Mouse (Mus musculus): ENCODE measurements around the gene Rxfp1. TPM values are rescaled to one million over a fixed set of nuclear protein-coding genes. Genes with fewer than 3 reads are reported as not detected.

Rxfp1 gene
- polyA plus RNA-seq, 1 experiment = 0.70 TPM

GRCm38 (mm10) chr3:79627484-79628181 is 110.0 kb downstream of the Rxfp1 start:
- Histone ChIP-seq H3K27ac (ENCODE audit: insufficient read depth, low read length) (no peak overlapping the region), H3K4me3 (ENCODE audit: insufficient read depth, low read length) (peak overlapping the region; percentile 81)
- no peak for TF ChIP-seq CTCF (IDR thresholded peaks at IDR 0.05; ENCODE audit: borderline replicate concordance, insufficient read depth, low read length)

GRCm38 (mm10) chr3:79609886-79610285 is 127.8 kb downstream of the Rxfp1 start:
- Histone ChIP-seq H3K4me1 (ENCODE audit: control insufficient read depth, insufficient read depth, low read length) (no peaks in the 10 kb centered on the region), H3K4me3 (ENCODE audit: insufficient read depth, low read length) (no peak overlapping the region), H3K27ac (ENCODE audit: insufficient read depth, low read length) (no peak overlapping the region)
- TF ChIP-seq CTCF (IDR thresholded peaks at IDR 0.05; ENCODE audit: borderline replicate concordance, insufficient read depth, low read length) (no peak), POLR2A (IDR thresholded peaks at IDR 0.05; ENCODE audit: low read depth, low read length) (no peak)

More at GRCm38 (mm10) chr3:79627484-79628181, 110.0 kb downstream of the Rxfp1 start:
- H3K4me1 ChIP-seq (ENCODE audit: control insufficient read depth, insufficient read depth, low read length) = no peaks in the 10 kb centered on the region

- no peak for TF ChIP-seq POLR2A (IDR thresholded peaks at IDR 0.05; ENCODE audit: low read depth, low read length)
- TF ChIP-seq CTCF (IDR thresholded peaks at IDR 0.05; ENCODE audit: borderline replicate concordance, insufficient read depth, low read length) = no peak
- no peak overlapping the region for H3K27ac ChIP-seq (ENCODE audit: insufficient read depth, low read length)
- no peak overlapping the region for H3K4me3 ChIP-seq (ENCODE audit: insufficient read depth, low read length)
- peaks cover 4% of the 10 kb centered on the region for H3K4me1 ChIP-seq (ENCODE audit: control insufficient read depth, insufficient read depth, low read length)
Measured at GRCm38 (mm10) chr3:79595468-79595867, 142.2 kb downstream of the Rxfp1 start.

- TF ChIP-seq POLR2A (IDR thresholded peaks at IDR 0.05; ENCODE audit: low read depth, low read length) = no peak
- no peak for TF ChIP-seq CTCF (IDR thresholded peaks at IDR 0.05; ENCODE audit: borderline replicate concordance, insufficient read depth, low read length)
- Histone ChIP-seq H3K4me1 (ENCODE audit: control insufficient read depth, insufficient read depth, low read length) (peaks cover 4% of the 10 kb centered on the region), H3K27ac (ENCODE audit: insufficient read depth, low read length) (peak overlapping the region; percentile 48), H3K4me3 (ENCODE audit: insufficient read depth, low read length) (peak overlapping the region; percentile 92)
Measured at GRCm38 (mm10) chr3:79591793-79592471, 145.7 kb downstream of the Rxfp1 start.

Other genes starting within 250 kb of the Rxfp1 start
- gene Fnip2, start 170.1 kb downstream of the Rxfp1 start, polyA plus RNA-seq (2011; ENCODE audit: insufficient read length, low read depth, missing spikeins) = 14.2 and 19.7 TPM in 2 replicates
- 104 and 113 TPM in 2 replicates for gene Ppid, start 146.5 kb downstream of the Rxfp1 start, polyA plus RNA-seq (2011; ENCODE audit: insufficient read length, low read depth, missing spikeins)
- 14.0 and 14.3 TPM in 2 replicates for gene 4930579G24Rik, start 108.8 kb downstream of the Rxfp1 start, polyA plus RNA-seq (2011; ENCODE audit: insufficient read length, low read depth, missing spikeins)
- 40.0 and 45.6 TPM in 2 replicates for gene Etfdh, start 108.4 kb downstream of the Rxfp1 start, polyA plus RNA-seq (2011; ENCODE audit: insufficient read length, low read depth, missing spikeins)
- 7.9 and 8.4 TPM in 2 replicates for gene Tmem144, start 114.9 kb upstream of the Rxfp1 start, polyA plus RNA-seq (2011; ENCODE audit: insufficient read length, low read depth, missing spikeins)
- gene Fam198b, start 146.7 kb upstream of the Rxfp1 start, polyA plus RNA-seq (2011; ENCODE audit: insufficient read length, low read depth, missing spikeins) = 188 and 357 TPM in 2 replicates